Mouse (Mus musculus) cerebellum, adult 2 months (tissue): ENCODE measurements around the gene Il34.

ENCODE experiments used
- CTCF ChIP-seq: fragments of 200-500 bp; IDR thresholded peaks from 2 replicates; pipeline ENCODE4 v1.5.1; 2011; ENCODE audit warnings: low read depth, mild to moderate bottlenecking, control low read depth, low read length, moderate library complexity, borderline replicate concordance; ENCODE audit not compliant: insufficient read depth
- POLR2A ChIP-seq: fragments of 200-500 bp; IDR thresholded peaks from 2 replicates; pipeline ENCODE4 v1.6.1; 2011; ENCODE audit warnings: low read length, control low read depth, borderline replicate concordance; ENCODE audit not compliant: insufficient read depth

DNA sequence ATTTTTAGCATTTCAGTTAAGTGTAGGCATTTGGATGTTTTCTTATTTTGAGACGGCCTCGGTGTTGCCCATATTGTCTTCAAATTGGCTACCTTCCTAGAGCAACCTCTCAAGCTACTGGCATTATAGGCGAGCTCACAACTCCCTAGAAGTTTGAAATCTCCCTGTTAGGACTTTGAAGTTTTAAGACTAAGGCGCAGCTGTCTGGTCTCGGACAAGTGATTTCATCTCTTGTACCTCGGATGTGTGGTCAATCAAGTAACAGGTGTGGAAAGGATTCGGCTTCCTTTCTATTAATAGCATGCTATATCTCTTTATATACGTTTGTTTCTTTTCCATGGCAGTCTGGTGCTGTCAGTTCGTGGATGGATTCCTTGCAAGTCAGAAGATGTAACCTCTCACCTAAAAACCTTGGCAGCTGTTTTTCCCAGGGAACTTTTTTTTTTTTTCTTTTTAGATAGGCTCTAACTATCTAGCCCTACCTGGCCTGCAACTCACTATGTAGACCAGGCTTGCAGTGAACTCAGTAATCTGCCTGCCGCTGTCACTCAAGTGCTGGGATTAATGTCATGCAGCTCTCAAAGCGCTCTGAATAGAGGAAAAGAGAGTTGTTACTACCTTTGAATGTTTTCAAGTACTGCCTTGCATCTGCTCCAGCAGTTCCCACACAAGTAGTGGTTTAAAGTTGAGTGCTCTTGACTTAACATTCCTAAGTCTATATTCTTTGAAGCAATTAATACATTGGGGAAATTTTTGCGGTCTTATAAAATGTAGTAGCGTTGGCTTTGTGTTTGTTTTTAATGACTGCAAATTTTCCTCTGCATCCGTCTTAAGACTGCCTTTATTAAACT is 42.1 kb upstream of the Il34 start:
- TF ChIP-seq CTCF: no peak
- no peak for TF ChIP-seq POLR2A
